Mouse (Mus musculus) ES-E14 (cell line): ENCODE data around the gene Prss33. TPM values are rescaled to one million over a fixed set of nuclear protein-coding genes. Genes with fewer than 3 reads are reported as not detected.

Source experiments
- DNase-seq: peaks from one replicate; pipeline ENCODE4 v3.0.0-alpha.2; 2013; ENCODE audit warnings: low read depth, low spot score
- H3K27ac ChIP-seq: 2 replicates; pipeline ENCODE4 v1.5.1; 2012; ENCODE audit warnings: low read depth, mild to moderate bottlenecking, low read length, moderate library complexity, mixed read lengths; ENCODE audit not compliant: poor library complexity, insufficient read depth, severe bottlenecking
- H3K36me3 ChIP-seq: 2 replicates; pipeline ENCODE4 v1.6.1; 2012; ENCODE audit warnings: mild to moderate bottlenecking, low read length, moderate library complexity, mixed read lengths; ENCODE audit not compliant: control insufficient read depth, poor library complexity, insufficient read depth, severe bottlenecking
- H3K4me1 ChIP-seq, 2 experiments: fragments of 150-350 bp in 1 of 2; sonication (generic) in 1 of 2; 2 replicates each; pipeline ENCODE4 v1.6.1; 2012; ENCODE audit warnings: low read length in 2 of 2, mild to moderate bottlenecking in 1 of 2, mixed read lengths in 1 of 2; ENCODE audit not compliant: control insufficient read depth in 2 of 2, insufficient read depth in 2 of 2, poor library complexity in 1 of 2
- H3K4me3 ChIP-seq, 2 experiments: fragments of 150-350 bp in 1 of 2; sonication (generic) in 1 of 2; 2 replicates each; pipeline ENCODE4 v1.5.1; 2012; ENCODE audit warnings: low read length in 2 of 2, low read depth in 1 of 2, mild to moderate bottlenecking in 1 of 2, mixed read lengths in 1 of 2; ENCODE audit not compliant: insufficient read depth in 1 of 2, poor library complexity in 1 of 2, severe bottlenecking in 1 of 2
- H3K9ac ChIP-seq: 2 replicates; pipeline ENCODE4 v1.6.1; 2012; ENCODE audit warnings: low read depth, mild to moderate bottlenecking, low read length, mixed read lengths; ENCODE audit not compliant: poor library complexity, insufficient read depth, severe bottlenecking
- H3K9me3 ChIP-seq: fragments of 150-350 bp; sonication (generic); 2 replicates; pipeline ENCODE4 v1.6.1; 2012; ENCODE audit warnings: low read depth, mild to moderate bottlenecking, low read length; ENCODE audit not compliant: control insufficient read depth, insufficient read depth
- CHD2 ChIP-seq: IDR thresholded peaks from 2 replicates; pipeline ENCODE4 v1.6.1; 2014; ENCODE audit warnings: mild to moderate bottlenecking, low read depth, low read length, inconsistent platforms
- HCFC1 ChIP-seq: IDR thresholded peaks from 2 replicates; pipeline ENCODE4 v1.6.1; 2012; ENCODE audit warnings: low read length, inconsistent platforms, borderline replicate concordance; ENCODE audit not compliant: insufficient read depth
- MAFK ChIP-seq: IDR thresholded peaks from 2 replicates; pipeline ENCODE4 v1.6.1; 2014; ENCODE audit warnings: mild to moderate bottlenecking, low read depth, low read length, inconsistent platforms; ENCODE audit not compliant: insufficient read depth
- ZC3H11A ChIP-seq: IDR thresholded peaks from 2 replicates; pipeline ENCODE4 v1.6.1; 2012; ENCODE audit warnings: low read depth, mild to moderate bottlenecking, inconsistent platforms, low read length, borderline replicate concordance
- ZNF384 ChIP-seq: IDR thresholded peaks from 2 replicates; pipeline ENCODE4 v1.6.1; 2012; ENCODE audit warnings: low read depth, low read length, inconsistent platforms
- in situ Hi-C, 2 experiments: fragments of 600-800 bp; cut with MboI; formaldehyde crosslinking; loops; one replicate each; pipeline ENCODE4 v1.15.1; 2025; ENCODE audit warnings: low sequenced_read_pairs in 2 of 2, inconsistent platforms in 1 of 2; ENCODE audit not compliant: unreplicated experiment in 2 of 2
- total RNA-seq: library from RNA; depleted of rRNA; stranded (reverse); fragments of 300-350 nt; gene quantifications from 2 replicates; pipeline ENCODE4 v1.2.3, GENCODE M21; 2012

The Prss33 gene
- total RNA-seq, 1 experiment = 0.45 TPM

- no peak for TF ChIP-seq CHD2
- no peak for TF ChIP-seq ZNF384
- TF ChIP-seq MAFK = no peak
- no peak for TF ChIP-seq HCFC1
- TF ChIP-seq ZC3H11A = no peak
- peaks cover 9% of the 10 kb centered on the region; the same call in 1 of the 2 replicates for H3K9me3 ChIP-seq
- H3K36me3 ChIP-seq = peaks cover 74% of the 10 kb centered on the region
- H3K4me1 ChIP-seq = peaks cover 0 to 23% of the 10 kb centered on the region in 2 experiments; a peak in 1 of 4 replicates
- no peak overlapping the region for H3K4me3 ChIP-seq
- no peak overlapping the region for H3K27ac ChIP-seq
- in situ Hi-C loops = no loop called here
- DNase-seq = no peak
- no peak overlapping the region for H3K9ac ChIP-seq
These were observed 12.2 kb downstream of the Prss33 start for GRCm38 (mm10) chr17:23823614-23824013.

GRCm38 (mm10) chr17:23823018-23823417, 12.8 kb downstream of the Prss33 start:
- Histone ChIP-seq H3K9me3 (peaks cover 12% of the 10 kb centered on the region; the same call in 1 of the 2 replicates), H3K36me3 (peaks cover 80% of the 10 kb centered on the region), H3K4me3 (peak overlapping the region in 1 of 2 experiments; percentile 42; a peak in 2 of 4 replicates), H3K4me1 (peaks cover 0 to 23% of the 10 kb centered on the region in 2 experiments; a peak in 1 of 4 replicates), H3K27ac (no peak overlapping the region), H3K9ac (no peak overlapping the region)
- TF ChIP-seq ZC3H11A (no peak), HCFC1 (no peak), CHD2 (no peak), ZNF384 (no peak), MAFK (no peak)
- in situ Hi-C loops = no loop called here
- DNase-seq = no peak

- Histone ChIP-seq H3K27ac (peak overlapping the region; percentile 14; the same call in 1 of the 2 replicates), H3K9ac (no peak overlapping the region), H3K4me1 (peaks cover 0 to 23% of the 10 kb centered on the region in 2 experiments; a peak in 1 of 4 replicates), H3K9me3 (peaks cover 21% of the 10 kb centered on the region), H3K36me3 (peaks cover 84% of the 10 kb centered on the region), H3K4me3 (peak overlapping the region in 1 of 2 experiments; percentile 15; a peak in 2 of 4 replicates)
- TF ChIP-seq ZC3H11A = no peak
- TF ChIP-seq MAFK = no peak
- TF ChIP-seq ZNF384 = no peak
- no peak for TF ChIP-seq HCFC1
- TF ChIP-seq CHD2 = no peak
- DNase-seq = no peak
- in situ Hi-C loops = no loop called here
These were observed 13.8 kb downstream of the Prss33 start for GRCm38 (mm10) chr17:23822094-23822493.

- Histone ChIP-seq H3K4me1 (peaks cover 0 to 23% of the 10 kb centered on the region in 2 experiments; a peak in 1 of 4 replicates), H3K36me3 (peaks cover 92% of the 10 kb centered on the region), H3K9me3 (peaks cover 33% of the 10 kb centered on the region), H3K27ac (no peak overlapping the region), H3K4me3 (no peak overlapping the region), H3K9ac (no peak overlapping the region)
- in situ Hi-C loops = no loop called here
- TF ChIP-seq MAFK (no peak), HCFC1 (no peak), ZNF384 (no peak), CHD2 (no peak), ZC3H11A (no peak)
- DNase-seq = no peak
These were observed 15.1 kb downstream of the Prss33 start for GRCm38 (mm10) chr17:23820731-23821130.

- H3K4me3 ChIP-seq = no peak overlapping the region
- TF ChIP-seq ZNF384 = no peak
- DNase-seq = no peak
- peaks cover 0 to 18% of the 10 kb centered on the region in 2 experiments; a peak in 1 of 4 replicates for H3K4me1 ChIP-seq
- H3K9ac ChIP-seq = no peak overlapping the region
- H3K27ac ChIP-seq = no peak overlapping the region
- H3K9me3 ChIP-seq = peaks cover 44% of the 10 kb centered on the region
- in situ Hi-C loops = no loop called here
- H3K36me3 ChIP-seq = peaks cover 92% of the 10 kb centered on the region
These were observed 16.6 kb downstream of the Prss33 start for GRCm38 (mm10) chr17:23819235-23819634.
